Mouse (Mus musculus): Measurements from ENCODE around the gene Slc13a2. TPM values are rescaled to one million over a fixed set of nuclear protein-coding genes. Genes with fewer than 3 reads are reported as not detected.

The Slc13a2 gene
- polyA plus RNA-seq, 1 experiment from 2014 or later: 0.05 TPM

- Histone ChIP-seq H3K36me3 (replicated peaks) (peaks cover 10% of the 10 kb centered on the region), H3K4me1 (replicated peaks) (peaks cover 23% of the 10 kb centered on the region), H3K27me3 (no peaks in the 10 kb centered on the region), H3K9ac (no peak overlapping the region), H3K4me2 (no peak overlapping the region), H3K4me3 (replicated peaks) (no peak overlapping the region), H3K27ac (replicated peaks) (no peak overlapping the region), H3K9me3 (replicated peaks) (no peaks in the 10 kb centered on the region)
- no peak for ATAC-seq (ENCODE audit: insufficient read depth)
- 30% methylated on average over 1 of the region's 1 CpGs for WGBS (ENCODE audit: insufficient replicate concordance)
Measured at GRCm38 (mm10) chr11:78353081-78353480, 68.9 kb downstream of the Slc13a2 start.

GRCm38 (mm10) chr11:78349441-78350358, 72.3 kb downstream of the Slc13a2 start:
- ATAC-seq (ENCODE audit: insufficient read depth): peak; percentile 34; the same call in 1 of the 2 replicates
- H3K27me3 ChIP-seq: no peaks in the 10 kb centered on the region
- H3K9me3 ChIP-seq (replicated peaks): no peaks in the 10 kb centered on the region
- peaks cover 56% of the 10 kb centered on the region for H3K4me1 ChIP-seq (replicated peaks)
- 0 out of 2 replicates have a peak overlapping the region, but pooled peaks have one; percentile 17 for H3K4me2 ChIP-seq
- 56% methylated on average over 4 of the region's 4 CpGs for WGBS (ENCODE audit: insufficient replicate concordance)
- no peak overlapping the region for H3K4me3 ChIP-seq (replicated peaks)
- H3K27ac ChIP-seq (replicated peaks): peak overlapping the region; percentile 76
- H3K9ac ChIP-seq: no peak overlapping the region
- H3K36me3 ChIP-seq (replicated peaks): peaks cover 15% of the 10 kb centered on the region

DNA sequence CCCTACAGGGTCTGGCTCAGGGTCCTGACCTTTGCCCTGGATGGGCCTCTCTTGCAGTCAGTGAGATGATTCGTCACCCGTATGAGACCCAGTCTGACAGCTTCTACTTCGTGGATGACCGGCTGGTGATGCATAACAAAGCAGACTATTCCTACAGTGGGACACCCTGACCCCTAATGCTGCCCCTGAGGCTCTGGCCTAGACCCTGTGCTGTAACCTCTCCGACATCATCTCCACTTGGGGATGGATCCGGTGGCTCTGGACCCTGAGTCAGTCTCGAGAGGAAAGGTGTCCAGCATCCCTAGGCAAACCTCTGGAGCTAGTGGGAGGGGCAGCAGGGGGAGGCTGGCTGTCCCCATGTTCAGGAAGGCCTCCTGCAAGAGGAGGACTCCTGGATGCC, 73.5 kb downstream of the Slc13a2 start:
- no peak for ATAC-seq (ENCODE audit: insufficient read depth)
- peaks cover 68% of the 10 kb centered on the region for H3K4me1 ChIP-seq (replicated peaks)
- peak overlapping the region; percentile 76; the same call in 1 of the 2 replicates for H3K27ac ChIP-seq (replicated peaks)
- H3K27me3 ChIP-seq: no peaks in the 10 kb centered on the region
- 64% methylated on average over 7 of the region's 7 CpGs for WGBS (ENCODE audit: insufficient replicate concordance)
- no peak overlapping the region for H3K4me2 ChIP-seq
- H3K36me3 ChIP-seq (replicated peaks): peaks cover 15% of the 10 kb centered on the region
- H3K4me3 ChIP-seq (replicated peaks): no peak overlapping the region
- H3K9ac ChIP-seq: no peak overlapping the region
- H3K9me3 ChIP-seq (replicated peaks): no peaks in the 10 kb centered on the region

DNA sequence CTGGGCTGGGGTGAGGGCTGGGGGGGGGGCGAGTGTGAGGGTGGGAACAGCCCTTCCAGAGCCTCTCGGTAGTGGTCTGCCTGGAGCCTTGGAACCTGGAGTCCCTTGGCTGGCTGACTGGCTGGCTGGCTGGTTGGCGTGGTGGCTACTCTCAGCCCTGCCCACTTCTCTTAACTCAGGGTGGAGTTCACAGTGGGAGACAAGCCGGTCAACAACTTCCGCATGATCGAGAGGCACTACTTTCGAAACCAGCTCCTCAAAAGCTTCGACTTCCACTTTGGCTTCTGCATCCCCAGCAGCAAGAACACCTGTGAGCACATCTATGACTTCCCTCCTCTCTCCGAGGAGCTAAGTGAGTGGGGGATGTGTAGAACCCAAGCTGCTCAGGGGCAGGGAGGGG, 74.1 kb downstream of the Slc13a2 start:
- Histone ChIP-seq H3K4me2 (no peak overlapping the region), H3K9ac (no peak overlapping the region), H3K4me1 (replicated peaks) (peaks cover 74% of the 10 kb centered on the region), H3K4me3 (replicated peaks) (no peak overlapping the region), H3K27me3 (no peaks in the 10 kb centered on the region), H3K27ac (replicated peaks) (peak overlapping the region; percentile 76), H3K36me3 (replicated peaks) (peaks cover 15% of the 10 kb centered on the region), H3K9me3 (replicated peaks) (no peaks in the 10 kb centered on the region)
- 76% methylated on average over 9 of the region's 9 CpGs for WGBS (ENCODE audit: insufficient replicate concordance)
- no peak for ATAC-seq (ENCODE audit: insufficient read depth)

Other genes starting within 250 kb of the Slc13a2 start
- gene Nek8, start 245.5 kb downstream of the Slc13a2 start, polyA plus RNA-seq (2015; fragmentation: Nextera tagmentation; extraction: Ambion mirVana): 8.1 and 11.4 TPM in 2 replicates
- gene Tlcd1, start 245.5 kb downstream of the Slc13a2 start, polyA plus RNA-seq (2015; fragmentation: Nextera tagmentation; extraction: Ambion mirVana): 43.3 and 44.5 TPM in 2 replicates
- gene Rpl23a, start 238.6 kb downstream of the Slc13a2 start, polyA plus RNA-seq (2015; fragmentation: Nextera tagmentation; extraction: Ambion mirVana): 569 and 671 TPM in 2 replicates
- gene Rab34, start 233.8 kb downstream of the Slc13a2 start, polyA plus RNA-seq (2015; fragmentation: Nextera tagmentation; extraction: Ambion mirVana): 15.2 and 16.3 TPM in 2 replicates
- 0.24 and 0.55 TPM in 2 replicates for gene Proca1, start 228.8 kb downstream of the Slc13a2 start, polyA plus RNA-seq (2015; fragmentation: Nextera tagmentation; extraction: Ambion mirVana)
- 29.0 and 33.7 TPM in 2 replicates for gene Sdf2, start 176.5 kb downstream of the Slc13a2 start, polyA plus RNA-seq (2015; fragmentation: Nextera tagmentation; extraction: Ambion mirVana)
- gene Supt6, start 176.2 kb downstream of the Slc13a2 start, polyA plus RNA-seq (2015; fragmentation: Nextera tagmentation; extraction: Ambion mirVana): 9.5 and 9.8 TPM in 2 replicates
- 24.8 and 28.4 TPM in 2 replicates for gene 2610507B11Rik, start 160.5 kb downstream of the Slc13a2 start, polyA plus RNA-seq (2015; fragmentation: Nextera tagmentation; extraction: Ambion mirVana)
- gene BC030499, start 131.4 kb downstream of the Slc13a2 start, polyA plus RNA-seq (2015; fragmentation: Nextera tagmentation; extraction: Ambion mirVana): 0.22 TPM in 1 of 2 replicates, not detected in the other
- 34.8 and 35.0 TPM in 2 replicates for gene Spag5, start 120.7 kb downstream of the Slc13a2 start, polyA plus RNA-seq (2015; fragmentation: Nextera tagmentation; extraction: Ambion mirVana)
- gene Aldoc, start 99.2 kb downstream of the Slc13a2 start, polyA plus RNA-seq (2015; fragmentation: Nextera tagmentation; extraction: Ambion mirVana): 10.5 and 13.3 TPM in 2 replicates
- gene Pigs, start 93.8 kb downstream of the Slc13a2 start, polyA plus RNA-seq (2015; fragmentation: Nextera tagmentation; extraction: Ambion mirVana): 31.1 and 33.3 TPM in 2 replicates
- 27.4 and 29.4 TPM in 2 replicates for gene Unc119, start 78.7 kb downstream of the Slc13a2 start, polyA plus RNA-seq (2015; fragmentation: Nextera tagmentation; extraction: Ambion mirVana)
- not detected in 2 replicates for gene Foxn1, start 35.7 kb downstream of the Slc13a2 start, polyA plus RNA-seq (2015; fragmentation: Nextera tagmentation; extraction: Ambion mirVana)
- gene Slc46a1, start 43.5 kb upstream of the Slc13a2 start, polyA plus RNA-seq (2015; fragmentation: Nextera tagmentation; extraction: Ambion mirVana): 6.5 and 7.8 TPM in 2 replicates
- 0.17 and 0.20 TPM in 2 replicates for gene Sarm1, start 75.5 kb upstream of the Slc13a2 start, polyA plus RNA-seq (2015; fragmentation: Nextera tagmentation; extraction: Ambion mirVana)
- 675 and 834 TPM in 2 replicates for gene Vtn, start 76.9 kb upstream of the Slc13a2 start, polyA plus RNA-seq (2015; fragmentation: Nextera tagmentation; extraction: Ambion mirVana)
- 0.25 and 0.29 TPM in 2 replicates for gene Sebox, start 81.2 kb upstream of the Slc13a2 start, polyA plus RNA-seq (2015; fragmentation: Nextera tagmentation; extraction: Ambion mirVana)
- 20.0 and 20.4 TPM in 2 replicates for gene Tmem199, start 90.0 kb upstream of the Slc13a2 start, polyA plus RNA-seq (2015; fragmentation: Nextera tagmentation; extraction: Ambion mirVana)
- 61.4 and 66.3 TPM in 2 replicates for gene Poldip2, start 90.0 kb upstream of the Slc13a2 start, polyA plus RNA-seq (2015; fragmentation: Nextera tagmentation; extraction: Ambion mirVana)
- 14.9 and 17.1 TPM in 2 replicates for gene Tnfaip1, start 114.1 kb upstream of the Slc13a2 start, polyA plus RNA-seq (2015; fragmentation: Nextera tagmentation; extraction: Ambion mirVana)
- 57.7 and 66.1 TPM in 2 replicates for gene Ift20, start 114.1 kb upstream of the Slc13a2 start, polyA plus RNA-seq (2015; fragmentation: Nextera tagmentation; extraction: Ambion mirVana)
- 101 and 112 TPM in 2 replicates for gene Tmem97, start 128.6 kb upstream of the Slc13a2 start, polyA plus RNA-seq (2015; fragmentation: Nextera tagmentation; extraction: Ambion mirVana)